Mouse (Mus musculus): ENCODE data around the gene Syt14. TPM values are rescaled to one million over a fixed set of nuclear protein-coding genes. Genes with fewer than 3 reads are reported as not detected.

Syt14 gene
- total and polyA plus RNA-seq, 2 experiments from 2014 or later, result 5.6 to 11.8 TPM

DNA sequence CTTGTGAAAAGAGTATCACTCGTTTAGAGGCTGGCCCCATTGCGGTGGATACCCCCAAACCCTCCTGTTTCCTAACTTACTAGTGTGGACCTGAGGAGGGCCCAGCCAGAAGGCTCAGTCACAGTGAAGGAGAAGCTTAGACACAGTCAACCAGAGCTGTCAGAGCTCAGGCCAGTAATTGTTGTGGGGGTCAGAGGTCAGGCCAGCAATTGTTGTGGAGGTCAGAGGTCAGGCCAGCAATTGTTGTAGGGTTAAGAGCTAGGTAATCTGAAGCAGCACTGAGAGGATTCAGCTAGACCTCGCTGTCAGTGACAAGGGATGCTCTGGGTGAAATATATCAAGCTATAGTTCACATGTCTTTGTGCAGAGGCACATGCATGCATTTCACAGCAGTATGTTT lies 188.3 kb downstream of the Syt14 start:
- Histone ChIP-seq H3K4me1 (ENCODE audit: insufficient read depth, low read length) (peaks cover 15% of the 10 kb centered on the region), H3K4me2 (ENCODE audit: low read depth, low read length, poor library complexity, severe bottlenecking) (no peak overlapping the region), H3K27ac (ENCODE audit: low read depth, low read length) (no peak overlapping the region), H3K9ac (replicated peaks; ENCODE audit: low read length, poor library complexity, severe bottlenecking) (no peak overlapping the region), H3K27me3 (ENCODE audit: insufficient read depth, low read length) (no peaks in the 10 kb centered on the region), H3K9me3 (ENCODE audit: low read length) (no peaks in the 10 kb centered on the region), H3K36me3 (ENCODE audit: insufficient read depth, low read length) (peaks cover 24% of the 10 kb centered on the region), H3K4me3 (ENCODE audit: low read depth, low read length) (no peak overlapping the region)
- ATAC-seq (ENCODE audit: low FRiP score), result no peak
- 33% methylated on average over 3 of the region's 3 CpGs for WGBS
- TF ChIP-seq CTCF (IDR thresholded peaks at IDR 0.05), result no peak
- no peak for DNase-seq (ENCODE audit: low spot score)

Other genes with a start within 250 kb of the Syt14 start
- 9.2 and 10.9 TPM in 2 replicates for gene Sertad4, start 180.0 kb downstream of the Syt14 start, total RNA-seq (2014; rRNA removed)
- gene Sertad4, start 180.0 kb downstream of the Syt14 start, polyA plus RNA-seq (2015; fragmentation: Nextera tagmentation; extraction: Ambion mirVana), result 18.6 and 19.8 TPM in 2 replicates
- gene Diexf, start 94.5 kb upstream of the Syt14 start, total RNA-seq (2014; rRNA removed), result 14.4 and 15.5 TPM in 2 replicates
- gene Diexf, start 94.5 kb upstream of the Syt14 start, polyA plus RNA-seq (2015; fragmentation: Nextera tagmentation; extraction: Ambion mirVana), result 3.4 and 3.9 TPM in 2 replicates
- 0.71 and 1.2 TPM in 2 replicates for gene Irf6, start 117.3 kb upstream of the Syt14 start, total RNA-seq (2014; rRNA removed)
- 0.77 and 0.94 TPM in 2 replicates for gene Irf6, start 117.3 kb upstream of the Syt14 start, polyA plus RNA-seq (2015; fragmentation: Nextera tagmentation; extraction: Ambion mirVana)
- gene A130010J15Rik, start 132.3 kb upstream of the Syt14 start, total RNA-seq (2014; rRNA removed), result 10.5 and 19.5 TPM in 2 replicates
- 10.0 and 10.1 TPM in 2 replicates for gene A130010J15Rik, start 132.3 kb upstream of the Syt14 start, polyA plus RNA-seq (2015; fragmentation: Nextera tagmentation; extraction: Ambion mirVana)
- gene Traf3ip3, start 165.9 kb upstream of the Syt14 start, total RNA-seq (2014; rRNA removed), result 2.4 and 2.7 TPM in 2 replicates
- gene Traf3ip3, start 165.9 kb upstream of the Syt14 start, polyA plus RNA-seq (2015; fragmentation: Nextera tagmentation; extraction: Ambion mirVana), result 1.3 and 1.9 TPM in 2 replicates
- 0.66 and 0.82 TPM in 2 replicates for gene Lamb3, start 171.9 kb upstream of the Syt14 start, total RNA-seq (2014; rRNA removed)
- gene Lamb3, start 171.9 kb upstream of the Syt14 start, polyA plus RNA-seq (2015; fragmentation: Nextera tagmentation; extraction: Ambion mirVana), result 1.1 and 1.4 TPM in 2 replicates
- gene Hsd11b1, start 228.3 kb upstream of the Syt14 start, total RNA-seq (2014; rRNA removed), result 2.7 and 3.0 TPM in 2 replicates
- gene Hsd11b1, start 228.3 kb upstream of the Syt14 start, polyA plus RNA-seq (2015; fragmentation: Nextera tagmentation; extraction: Ambion mirVana), result 2.8 and 3.4 TPM in 2 replicates
- 5.3 and 8.6 TPM in 2 replicates for gene G0s2, start 237.4 kb upstream of the Syt14 start, total RNA-seq (2014; rRNA removed)
- 5.8 and 6.5 TPM in 2 replicates for gene G0s2, start 237.4 kb upstream of the Syt14 start, polyA plus RNA-seq (2015; fragmentation: Nextera tagmentation; extraction: Ambion mirVana)